1 mouse cellular context compared by ENCODE assay signal in the genomic region with DNA sequence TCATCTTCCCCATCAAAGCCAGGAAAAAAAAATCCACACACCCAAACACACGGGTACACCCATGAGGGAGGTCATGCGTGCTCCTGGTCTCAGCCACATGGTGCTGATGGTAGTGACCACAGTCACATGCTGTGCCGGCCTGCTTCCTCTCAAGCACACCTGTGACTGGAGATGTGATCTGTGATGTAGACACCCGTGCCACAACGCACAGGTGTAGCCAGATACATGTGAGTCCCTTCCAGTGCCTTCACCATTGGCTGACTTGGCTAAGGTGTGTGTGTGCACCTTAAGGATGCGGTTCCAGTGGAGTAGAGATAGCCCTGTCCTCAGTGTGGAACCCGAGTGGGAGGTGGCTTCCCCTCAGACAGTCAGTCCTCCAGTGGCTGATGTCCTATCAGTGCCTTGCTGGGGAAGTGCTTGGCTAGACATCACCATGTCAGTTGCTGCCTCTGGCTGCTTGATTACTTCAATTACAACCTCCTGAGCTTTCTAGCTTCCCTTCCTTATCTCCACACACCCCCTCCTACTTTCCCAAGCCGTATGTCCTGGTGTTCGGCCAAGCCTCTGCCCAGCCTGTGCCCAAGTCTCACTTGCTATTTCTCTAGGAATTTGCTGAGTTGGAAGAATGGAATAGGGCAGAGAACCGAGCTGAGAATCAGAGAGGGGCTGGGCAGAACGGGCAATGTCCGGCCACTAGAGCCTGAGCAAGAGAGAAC.
A peak's percentile ranks its signal among the peaks of the same experiment; 100 is the strongest.
TF ChIP-seq lines count a peak whose summit lies in the region.

No protein-coding gene starts in this region.

TF ChIP-seq in CH12.LX, 34 proteins besides CTCF, POLR2A, EP300 and RAD21:
- TF ChIP-seq POLR2AphosphoS2 (IDR thresholded peaks at IDR 0.05; ENCODE audit: low read depth, low read length) = no peak
- no peak for TF ChIP-seq ZKSCAN1 (IDR thresholded peaks at IDR 0.05; ENCODE audit: borderline replicate concordance, low read depth, low read length)
- no peak for TF ChIP-seq UBTF (IDR thresholded peaks at IDR 0.05; ENCODE audit: low read depth, low read length)
- TF ChIP-seq JUND (conservative IDR thresholded peaks at IDR 0.05; ENCODE audit: low read depth, low read length) = no peak
- 0 out of 2 replicates have a peak, but pooled peaks have one; percentile 13 for TF ChIP-seq BHLHE40 (IDR thresholded peaks at IDR 0.05; ENCODE audit: low read depth, low read length)
TF ChIP-seq in CH12.LX: peak in this region for 1.
